Mouse (Mus musculus): ENCODE results near the gene Miga2. TPM values are rescaled to one million over a fixed set of nuclear protein-coding genes. Genes with fewer than 3 reads are reported as not detected.

Miga2 gene
- polyA plus RNA-seq, 1 experiment from 2014 or later = 23.3 TPM

- Histone ChIP-seq H3K27me3 (no peaks in the 10 kb centered on the region), H3K9me3 (no peaks in the 10 kb centered on the region), H3K27ac (no peak overlapping the region), H3K4me3 (no peak overlapping the region), H3K4me1 (peaks cover 8% of the 10 kb centered on the region), H3K36me3 (peaks cover 36% of the 10 kb centered on the region), H3K4me2 (no peak overlapping the region), H3K9ac (no peak overlapping the region)
- WGBS = 82% methylated on average over 9 of the region's 9 CpGs
- no peak for ATAC-seq (ENCODE audit: insufficient number of reproducible peaks, low FRiP score, low TSS enrichment, low read depth)
Measured at GRCm38 (mm10) chr2:30386913-30387312, 22.9 kb downstream of the Miga2 start.

GRCm38 (mm10) chr2:30389000-30389399, 25.0 kb downstream of the Miga2 start:
- ATAC-seq (ENCODE audit: insufficient number of reproducible peaks, low FRiP score, low TSS enrichment, low read depth) = no peak
- Histone ChIP-seq H3K4me1 (peaks cover 21% of the 10 kb centered on the region), H3K27ac (no peak overlapping the region), H3K9ac (no peak overlapping the region), H3K9me3 (no peaks in the 10 kb centered on the region), H3K36me3 (peaks cover 15% of the 10 kb centered on the region), H3K4me3 (no peak overlapping the region), H3K4me2 (no peak overlapping the region), H3K27me3 (no peaks in the 10 kb centered on the region)
- 89% methylated on average over 2 of the region's 2 CpGs for WGBS

GRCm38 (mm10) chr2:30392114-30392576, 28.1 kb downstream of the Miga2 start, which contains the start of gene Dolpp1:
Gene Dolpp1, plus strand, starts transcription at chr2:30392254.
- H3K36me3 ChIP-seq = peaks cover 14% of the 10 kb centered on the region
- WGBS = under 1% methylated on average over 40 of the region's 40 CpGs
- peak; percentile 97 for ATAC-seq (ENCODE audit: insufficient number of reproducible peaks, low FRiP score, low TSS enrichment, low read depth)

GRCm38 (mm10) chr2:30392577-30393369, 28.7 kb downstream of the Miga2 start:
- peak; percentile 72 for ATAC-seq (ENCODE audit: insufficient number of reproducible peaks, low FRiP score, low TSS enrichment, low read depth)
- under 1% methylated on average over 54 of the region's 54 CpGs for WGBS

More at GRCm38 (mm10) chr2:30392114-30392576, 28.1 kb downstream of the Miga2 start, which contains the start of gene Dolpp1:
- peak within 1 kb of the TSS; percentile 95 for H3K4me2 ChIP-seq
- no peaks in the 10 kb centered on the region for H3K27me3 ChIP-seq
- H3K4me1 ChIP-seq = peaks cover 27% of the 10 kb centered on the region
- H3K9me3 ChIP-seq = no peaks in the 10 kb centered on the region
- H3K4me3 ChIP-seq = peak within 1 kb of the TSS; percentile 84
- H3K27ac ChIP-seq = peak within 1 kb of the TSS; percentile 91
- H3K9ac ChIP-seq = peak within 1 kb of the TSS; percentile 67

GRCm38 (mm10) chr2:30393370-30393656, 29.3 kb downstream of the Miga2 start:
- H3K9me3 ChIP-seq = no peaks in the 10 kb centered on the region
- H3K9ac ChIP-seq = peak overlapping the region; percentile 67
- peak overlapping the region; percentile 91 for H3K27ac ChIP-seq
- no peaks in the 10 kb centered on the region for H3K27me3 ChIP-seq
- no peak for ATAC-seq (ENCODE audit: insufficient number of reproducible peaks, low FRiP score, low TSS enrichment, low read depth)
- H3K4me3 ChIP-seq = peak overlapping the region; percentile 84
- H3K4me1 ChIP-seq = peaks cover 27% of the 10 kb centered on the region
- WGBS = 57% methylated on average over 1 of the region's 1 CpGs
- peak overlapping the region; percentile 95 for H3K4me2 ChIP-seq
- peaks cover 26% of the 10 kb centered on the region for H3K36me3 ChIP-seq

More at GRCm38 (mm10) chr2:30392577-30393369, 28.7 kb downstream of the Miga2 start:
- Histone ChIP-seq H3K27ac (peak overlapping the region; percentile 91), H3K9me3 (no peaks in the 10 kb centered on the region), H3K4me2 (peak overlapping the region; percentile 95), H3K4me1 (peaks cover 27% of the 10 kb centered on the region), H3K27me3 (no peaks in the 10 kb centered on the region), H3K4me3 (peak overlapping the region; percentile 84), H3K36me3 (peaks cover 20% of the 10 kb centered on the region), H3K9ac (peak overlapping the region; percentile 67)

GRCm38 (mm10) chr2:30395757-30396156, 31.7 kb downstream of the Miga2 start:
- H3K4me1 ChIP-seq = peaks cover 27% of the 10 kb centered on the region
- peaks cover 50% of the 10 kb centered on the region for H3K36me3 ChIP-seq
- no peaks in the 10 kb centered on the region for H3K27me3 ChIP-seq
- WGBS = 92% methylated on average over 7 of the region's 7 CpGs
- H3K4me2 ChIP-seq = no peak overlapping the region
- no peaks in the 10 kb centered on the region for H3K9me3 ChIP-seq
- no peak overlapping the region for H3K9ac ChIP-seq
- no peak overlapping the region for H3K4me3 ChIP-seq
- H3K27ac ChIP-seq = no peak overlapping the region
- no peak for ATAC-seq (ENCODE audit: insufficient number of reproducible peaks, low FRiP score, low TSS enrichment, low read depth)

- no peak overlapping the region for H3K27ac ChIP-seq
- no peak overlapping the region for H3K4me3 ChIP-seq
- peaks cover 55% of the 10 kb centered on the region for H3K36me3 ChIP-seq
- H3K4me1 ChIP-seq = peaks cover 26% of the 10 kb centered on the region
- no peak for ATAC-seq (ENCODE audit: insufficient number of reproducible peaks, low FRiP score, low TSS enrichment, low read depth)
- 83% methylated on average over 7 of the region's 7 CpGs for WGBS
- H3K9ac ChIP-seq = no peak overlapping the region
- no peaks in the 10 kb centered on the region for H3K27me3 ChIP-seq
- H3K4me2 ChIP-seq = no peak overlapping the region
- H3K9me3 ChIP-seq = no peaks in the 10 kb centered on the region
Measured at GRCm38 (mm10) chr2:30396246-30396645, 32.2 kb downstream of the Miga2 start.

GRCm38 (mm10) chr2:30397986-30398512, 34.0 kb downstream of the Miga2 start:
- H3K27ac ChIP-seq = no peak overlapping the region
- H3K36me3 ChIP-seq = peaks cover 73% of the 10 kb centered on the region
- H3K27me3 ChIP-seq = no peaks in the 10 kb centered on the region
- no peak for ATAC-seq (ENCODE audit: insufficient number of reproducible peaks, low FRiP score, low TSS enrichment, low read depth)
- H3K9ac ChIP-seq = no peak overlapping the region
- H3K4me3 ChIP-seq = no peak overlapping the region
- peaks cover 16% of the 10 kb centered on the region for H3K4me1 ChIP-seq
- H3K9me3 ChIP-seq = no peaks in the 10 kb centered on the region
- H3K4me2 ChIP-seq = no peak overlapping the region
- WGBS = 86% methylated on average over 10 of the region's 10 CpGs

- H3K27me3 ChIP-seq = no peaks in the 10 kb centered on the region
- H3K9me3 ChIP-seq = no peaks in the 10 kb centered on the region
- no peak overlapping the region for H3K9ac ChIP-seq
- H3K36me3 ChIP-seq = peaks cover 87% of the 10 kb centered on the region
- 0 out of 2 replicates have a peak, but pooled peaks cover 3% of the 10 kb centered on the region for H3K4me1 ChIP-seq
- no peak overlapping the region for H3K4me2 ChIP-seq
- 0 out of 2 replicates have a peak overlapping the region, but pooled peaks have one; percentile 13 for H3K27ac ChIP-seq
- no peak for ATAC-seq (ENCODE audit: insufficient number of reproducible peaks, low FRiP score, low TSS enrichment, low read depth)
- 70% methylated on average over 20 of the region's 20 CpGs for WGBS
- no peak overlapping the region for H3K4me3 ChIP-seq
Measured at GRCm38 (mm10) chr2:30399191-30400171, 35.4 kb downstream of the Miga2 start.

GRCm38 (mm10) chr2:30401581-30401980, 37.5 kb downstream of the Miga2 start:
- Histone ChIP-seq H3K4me3 (no peak overlapping the region), H3K4me1 (no peaks in the 10 kb centered on the region), H3K4me2 (no peak overlapping the region), H3K9ac (no peak overlapping the region), H3K27me3 (no peaks in the 10 kb centered on the region), H3K9me3 (no peaks in the 10 kb centered on the region), H3K36me3 (peaks cover 99% of the 10 kb centered on the region), H3K27ac (no peak overlapping the region)
- ATAC-seq (ENCODE audit: insufficient number of reproducible peaks, low FRiP score, low TSS enrichment, low read depth) = no peak
- WGBS = 60% methylated on average over 1 of the region's 1 CpGs

GRCm38 (mm10) chr2:30402351-30402826, 38.4 kb downstream of the Miga2 start:
- Histone ChIP-seq H3K4me1 (no peaks in the 10 kb centered on the region), H3K9me3 (no peaks in the 10 kb centered on the region), H3K9ac (no peak overlapping the region), H3K4me2 (no peak overlapping the region), H3K27me3 (no peaks in the 10 kb centered on the region), H3K4me3 (no peak overlapping the region), H3K36me3 (peaks cover 98% of the 10 kb centered on the region), H3K27ac (no peak overlapping the region)
- ATAC-seq (ENCODE audit: insufficient number of reproducible peaks, low FRiP score, low TSS enrichment, low read depth) = no peak
- WGBS = 90% methylated on average over 9 of the region's 9 CpGs
